Mouse (Mus musculus) midbrain, embryonic 13.5 days (tissue): ENCODE data around the gene Col5a3. TPM values are rescaled to one million over a fixed set of nuclear protein-coding genes. Genes with fewer than 3 reads are reported as not detected.
"Not testable (repeated sequence)": the region's sequence is repeated elsewhere in the genome, so short reads cannot be mapped to it uniquely, and the experiment has no call there.

ENCODE experiments used
- ATAC-seq: fragments of 200-750 bp; cut with Nextera tagmentation; 2 replicates; pipeline ENCODE4 v1.8.0; 2017; ENCODE audit warnings: mild to moderate bottlenecking, moderate TSS enrichment, moderate library complexity
- H3K27ac ChIP-seq: fragments of 300-500 bp; sonication (generic); 2 replicates; pipeline ENCODE4 v1.5.1; 2015; ENCODE audit warnings: inconsistent platforms, mild to moderate bottlenecking, moderate library complexity
- H3K27me3 ChIP-seq: fragments of 300-500 bp; sonication (generic); 2 replicates; pipeline ENCODE4 v1.6.1; 2015; ENCODE audit warnings: mild to moderate bottlenecking, inconsistent platforms
- H3K36me3 ChIP-seq: fragments of 300-500 bp; sonication (generic); 2 replicates; pipeline ENCODE4 v1.6.1; 2015; ENCODE audit warnings: mild to moderate bottlenecking, inconsistent platforms
- H3K4me1 ChIP-seq: fragments of 300-500 bp; sonication (generic); replicated peaks from 2 replicates; pipeline ENCODE4 v1.6.1; 2015; ENCODE audit warnings: inconsistent platforms
- H3K4me2 ChIP-seq: fragments of 300-500 bp; sonication (generic); replicated peaks from 2 replicates; pipeline ENCODE4 v1.6.1; 2015; ENCODE audit warnings: moderate library complexity, mild to moderate bottlenecking, inconsistent platforms
- H3K4me3 ChIP-seq: fragments of 300-500 bp; sonication (generic); replicated peaks from 2 replicates; pipeline ENCODE4 v1.5.1; 2015; ENCODE audit warnings: mild to moderate bottlenecking, inconsistent platforms
- H3K9ac ChIP-seq: fragments of 300-500 bp; sonication (generic); replicated peaks from 2 replicates; pipeline ENCODE4 v1.6.1; 2015; ENCODE audit warnings: mild to moderate bottlenecking, inconsistent platforms
- H3K9me3 ChIP-seq: fragments of 300-500 bp; sonication (generic); 2 replicates; pipeline ENCODE4 v1.6.1; 2016; ENCODE audit warnings: mild to moderate bottlenecking, inconsistent platforms
- WGBS: fragments of 180-500 bp; shearing (Covaris S2); methylation state at CpG from one replicate; pipeline ENCODE4 v1.1.7; 2015; 5-methylcytosine and 5-hydroxymethylcytosine counted together
- polyA plus RNA-seq: library from polyadenylated mRNA; unstranded; fragments of >200 nt; fragmentation: Nextera tagmentation; extraction: Ambion mirVana; gene quantifications from 2 replicates; pipeline ENCODE4 v1.2.1, GENCODE M21; 2015

The Col5a3 gene
- 0.32 and 0.35 TPM in 2 replicates for polyA plus RNA-seq

DNA sequence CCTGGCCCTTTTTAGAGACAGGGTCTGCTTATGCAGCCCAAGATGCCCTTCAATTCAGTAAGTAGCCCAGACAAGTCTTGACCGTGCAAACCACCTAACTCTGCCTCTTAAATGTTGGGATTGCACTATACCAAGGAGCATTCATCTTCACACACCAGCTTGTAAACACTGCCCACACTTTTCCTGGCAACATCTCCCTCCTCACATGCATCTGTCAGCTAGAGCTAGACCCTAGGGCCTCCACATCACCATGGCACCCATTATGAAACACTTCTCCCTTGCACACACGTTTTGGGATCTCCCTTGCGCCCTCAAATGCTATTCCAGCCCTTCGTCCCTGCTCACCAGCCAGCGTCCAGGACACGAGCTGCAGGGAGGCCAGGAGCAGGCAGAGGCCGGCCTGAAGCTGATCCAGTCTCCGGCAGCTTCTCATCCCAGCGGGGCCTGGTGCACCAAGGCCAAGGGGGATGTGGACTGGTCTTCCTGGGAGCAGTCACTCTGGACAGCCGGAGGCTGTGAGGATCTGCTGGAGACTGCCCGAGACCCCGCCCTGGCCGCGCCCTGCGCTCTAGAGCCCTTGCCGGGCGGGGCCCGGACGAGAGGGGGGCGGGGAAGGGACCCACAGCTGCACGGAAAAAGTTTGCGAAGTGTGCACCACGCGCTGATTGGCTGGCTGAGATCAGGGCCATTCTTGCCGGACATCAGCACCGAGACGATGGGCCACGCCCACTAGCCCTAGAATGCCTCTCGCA, at the start of gene Col5a3:
Col5a3 (minus strand) TSS at position 547 of the 752 bp plus-strand sequence.
- peak within 1 kb of the TSS; percentile 20 for H3K4me3 ChIP-seq
- no peak within 1 kb of the TSS; the same call in 1 of the 2 replicates for H3K9ac ChIP-seq
- H3K4me1 ChIP-seq, result peaks cover 13% of the 10 kb centered on the region
- H3K36me3 ChIP-seq, result no peaks in the 10 kb centered on the region
- peak within 1 kb of the TSS; percentile 49 for H3K4me2 ChIP-seq
- WGBS, result 4% methylated on average over 28 of the region's 29 CpGs
- peaks cover 17% of the 10 kb centered on the region for H3K27me3 ChIP-seq
- no peak within 1 kb of the TSS for H3K27ac ChIP-seq
- ATAC-seq, result peak; percentile 45; the same call in 1 of the 2 replicates
- H3K9me3 ChIP-seq, result no peaks in the 10 kb centered on the region

DNA sequence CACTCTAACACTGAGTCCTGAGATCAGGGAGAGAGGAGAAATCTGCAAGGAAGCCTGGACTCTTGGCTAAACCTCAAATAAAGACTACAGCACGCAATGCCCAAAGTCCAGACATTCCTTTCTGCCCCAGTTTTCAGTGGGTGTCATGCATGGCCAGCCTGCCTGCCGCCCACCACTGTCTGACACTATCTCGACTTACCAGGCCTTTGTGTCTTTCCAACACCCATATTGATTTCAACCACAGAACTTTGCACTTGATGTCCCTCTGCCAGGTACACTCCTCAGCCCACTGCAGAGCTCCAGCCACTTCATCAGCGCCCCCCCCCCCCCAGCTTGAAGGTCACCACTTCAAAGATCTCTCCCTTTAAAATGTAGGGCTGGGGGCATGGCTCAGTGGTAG, 47.4 kb upstream of the Col5a3 start:
- Histone ChIP-seq H3K4me2 (no peak overlapping the region), H3K9ac (no peak overlapping the region), H3K27me3 (peaks cover 10% of the 10 kb centered on the region), H3K4me1 (no peaks in the 10 kb centered on the region), H3K27ac (no peak overlapping the region), H3K9me3 (no peaks in the 10 kb centered on the region), H3K4me3 (no peak overlapping the region), H3K36me3 (no peaks in the 10 kb centered on the region)
- no peak for ATAC-seq
- 59% methylated on average over 4 of the region's 4 CpGs for WGBS

DNA sequence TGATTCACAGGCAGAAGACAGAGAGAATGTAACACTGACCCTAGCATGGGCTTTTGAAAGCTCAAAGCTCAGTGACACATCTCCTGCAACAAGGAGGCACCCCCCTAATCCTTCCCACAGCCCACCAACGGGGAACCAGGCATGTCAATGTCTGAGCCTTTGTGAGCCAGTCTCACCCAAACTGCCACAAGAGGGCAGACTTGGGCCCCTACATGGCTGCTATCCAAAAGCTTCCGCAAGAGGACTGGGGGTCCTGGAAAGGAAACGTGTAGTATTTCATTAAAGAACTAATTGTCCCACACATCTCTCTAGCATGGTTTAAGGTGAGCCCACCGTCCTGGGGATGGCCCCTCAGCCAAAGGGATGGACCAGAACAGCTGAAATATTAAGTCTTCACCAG, 47.0 kb upstream of the Col5a3 start:
- WGBS, result 9% methylated on average over 4 of the region's 4 CpGs
- Histone ChIP-seq H3K4me3 (no peak overlapping the region), H3K36me3 (no peaks in the 10 kb centered on the region), H3K4me2 (no peak overlapping the region), H3K9me3 (no peaks in the 10 kb centered on the region), H3K9ac (no peak overlapping the region), H3K27me3 (peaks cover 6% of the 10 kb centered on the region), H3K4me1 (no peaks in the 10 kb centered on the region), H3K27ac (no peak overlapping the region)
- ATAC-seq, result no peak

DNA sequence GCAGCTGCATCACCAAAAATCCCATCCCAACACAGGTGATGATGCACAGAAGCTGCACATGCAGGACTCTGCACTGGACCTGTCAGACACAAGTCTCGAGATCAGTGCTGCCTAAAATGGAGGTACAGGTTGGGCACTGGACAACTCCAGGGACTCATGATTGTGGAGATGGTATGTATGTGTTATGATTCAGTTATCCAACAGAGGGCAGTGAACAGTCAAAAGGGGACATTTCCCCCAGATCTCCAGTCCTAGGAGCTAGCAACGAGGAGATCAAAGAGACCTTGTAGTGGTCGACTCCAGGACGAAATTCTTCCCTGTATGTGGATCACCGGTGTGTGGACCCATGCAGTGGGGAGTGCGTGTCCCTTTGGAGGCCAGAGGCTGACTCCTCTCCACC, 45.1 kb upstream of the Col5a3 start:
- H3K4me1 ChIP-seq, result no peaks in the 10 kb centered on the region
- 62% methylated on average over 6 of the region's 6 CpGs for WGBS
- H3K9me3 ChIP-seq, result no peaks in the 10 kb centered on the region
- H3K9ac ChIP-seq, result no peak overlapping the region
- H3K4me2 ChIP-seq, result no peak overlapping the region
- peaks cover 5% of the 10 kb centered on the region; the same call in 1 of the 2 replicates for H3K27me3 ChIP-seq
- ATAC-seq, result no peak
- no peak overlapping the region for H3K4me3 ChIP-seq
- no peaks in the 10 kb centered on the region for H3K36me3 ChIP-seq
- no peak overlapping the region for H3K27ac ChIP-seq

DNA sequence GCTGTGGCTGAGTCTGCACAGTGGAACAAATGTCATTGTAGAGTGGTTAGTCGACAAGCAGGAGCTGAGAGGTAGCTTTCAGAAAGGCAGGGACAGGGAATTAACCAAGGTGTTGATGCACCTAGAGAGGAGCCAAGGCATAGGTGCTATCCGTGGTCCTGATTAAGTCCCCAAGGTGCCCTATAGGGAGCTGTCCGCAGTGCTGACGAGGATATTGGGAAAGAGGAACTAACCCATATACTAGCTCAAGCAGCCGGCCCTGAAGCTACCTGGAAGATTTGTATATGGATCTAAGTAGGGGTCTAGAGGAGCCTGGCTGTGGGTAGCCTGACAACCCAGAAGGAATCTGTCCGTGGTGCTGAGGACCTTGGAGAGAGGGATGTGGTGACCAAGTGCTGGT, 42.3 kb upstream of the Col5a3 start:
- H3K4me1 ChIP-seq, result no peaks in the 10 kb centered on the region
- H3K27me3 ChIP-seq, result peaks cover 11% of the 10 kb centered on the region; the same call in 1 of the 2 replicates
- H3K9ac ChIP-seq, result no peak overlapping the region
- H3K36me3 ChIP-seq, result no peaks in the 10 kb centered on the region
- H3K4me3 ChIP-seq, result no peak overlapping the region
- no peak for ATAC-seq
- no peaks in the 10 kb centered on the region for H3K9me3 ChIP-seq
- H3K4me2 ChIP-seq, result no peak overlapping the region
- no peak overlapping the region for H3K27ac ChIP-seq
- WGBS, result 15% methylated on average over 6 of the region's 6 CpGs

DNA sequence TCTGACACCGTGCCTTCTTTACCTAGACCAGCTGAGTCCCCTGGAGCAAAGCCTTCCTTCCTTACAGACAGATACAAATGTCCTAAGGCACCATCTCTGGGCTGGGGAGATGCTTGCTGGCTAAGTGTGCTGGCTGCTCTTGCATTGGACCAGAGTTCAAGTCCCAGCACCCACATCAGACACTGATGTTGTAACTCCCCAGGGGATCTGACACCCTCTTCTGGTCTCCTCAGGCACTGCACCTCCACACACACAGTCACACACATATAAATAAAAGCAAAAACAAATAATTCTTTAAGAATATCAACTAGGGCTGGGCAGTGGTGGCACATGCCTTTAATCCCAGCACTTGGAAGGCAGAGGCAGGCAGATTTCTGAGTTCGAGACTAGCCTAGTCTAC, 35.3 kb upstream of the Col5a3 start:
- Histone ChIP-seq H3K9me3 (no peaks in the 10 kb centered on the region), H3K27ac (no peak overlapping the region), H3K4me2 (no peak overlapping the region), H3K4me1 (no peaks in the 10 kb centered on the region), H3K36me3 (no peaks in the 10 kb centered on the region), H3K9ac (no peak overlapping the region), H3K27me3 (peaks cover 8% of the 10 kb centered on the region; the same call in 1 of the 2 replicates), H3K4me3 (no peak overlapping the region)
- WGBS, result 97% methylated on average over 2 of the region's 2 CpGs
- ATAC-seq, result no peak

DNA sequence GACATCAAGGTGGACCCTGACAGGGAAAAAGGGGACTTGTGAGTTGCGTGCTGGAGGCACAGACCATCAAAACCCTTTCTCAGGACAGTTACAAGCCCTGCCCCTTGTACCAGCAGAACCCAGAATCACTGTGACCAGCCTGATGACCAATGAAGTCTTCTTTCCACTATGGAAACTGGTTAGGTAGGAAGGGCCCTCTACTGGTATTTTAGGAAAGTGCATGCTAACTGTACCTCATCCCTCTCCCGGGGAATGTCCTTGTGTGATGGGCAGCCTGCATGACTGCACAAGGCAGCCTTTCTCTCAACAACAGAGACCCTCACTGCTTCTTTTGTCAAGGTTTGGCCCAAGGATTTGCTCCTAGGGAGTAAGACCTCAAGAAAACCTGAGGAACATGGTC, 27.8 kb upstream of the Col5a3 start:
- 31% methylated on average over 2 of the region's 2 CpGs for WGBS
- H3K27ac ChIP-seq, result no peak overlapping the region
- ATAC-seq, result 0 out of 2 replicates have a peak, but pooled peaks have one; percentile 30
- 0 out of 2 replicates have a peak, but pooled peaks cover 3% of the 10 kb centered on the region for H3K27me3 ChIP-seq
- no peaks in the 10 kb centered on the region for H3K36me3 ChIP-seq
- H3K4me3 ChIP-seq, result no peak overlapping the region
- no peaks in the 10 kb centered on the region for H3K9me3 ChIP-seq
- H3K4me2 ChIP-seq, result no peak overlapping the region
- H3K9ac ChIP-seq, result no peak overlapping the region
- no peaks in the 10 kb centered on the region for H3K4me1 ChIP-seq

DNA sequence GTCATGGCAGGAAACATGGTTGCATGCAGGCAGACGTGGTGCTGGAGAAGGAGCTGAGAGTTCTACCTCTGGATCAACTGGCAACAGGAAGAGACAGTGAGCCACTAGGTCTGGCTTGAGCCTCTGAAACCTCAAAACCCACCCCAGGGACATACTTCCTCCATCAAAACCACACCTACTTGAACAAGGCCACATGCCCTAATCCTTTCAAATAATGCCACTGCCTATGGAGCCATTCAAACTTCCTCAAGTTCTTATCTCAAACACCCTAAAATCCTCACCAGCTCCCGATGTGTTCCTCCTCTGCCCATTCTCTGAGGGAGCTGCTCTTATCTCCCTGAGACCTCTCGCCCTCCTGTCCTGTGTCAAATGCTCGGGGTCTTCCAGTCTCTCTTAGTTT, 27.3 kb upstream of the Col5a3 start:
- Histone ChIP-seq H3K27me3 (0 out of 2 replicates have a peak, but pooled peaks cover 3% of the 10 kb centered on the region), H3K9me3 (no peaks in the 10 kb centered on the region), H3K9ac (no peak overlapping the region), H3K4me2 (no peak overlapping the region), H3K36me3 (no peaks in the 10 kb centered on the region), H3K27ac (no peak overlapping the region), H3K4me1 (no peaks in the 10 kb centered on the region), H3K4me3 (no peak overlapping the region)
- WGBS, result 66% methylated on average over 4 of the region's 4 CpGs
- no peak for ATAC-seq

DNA sequence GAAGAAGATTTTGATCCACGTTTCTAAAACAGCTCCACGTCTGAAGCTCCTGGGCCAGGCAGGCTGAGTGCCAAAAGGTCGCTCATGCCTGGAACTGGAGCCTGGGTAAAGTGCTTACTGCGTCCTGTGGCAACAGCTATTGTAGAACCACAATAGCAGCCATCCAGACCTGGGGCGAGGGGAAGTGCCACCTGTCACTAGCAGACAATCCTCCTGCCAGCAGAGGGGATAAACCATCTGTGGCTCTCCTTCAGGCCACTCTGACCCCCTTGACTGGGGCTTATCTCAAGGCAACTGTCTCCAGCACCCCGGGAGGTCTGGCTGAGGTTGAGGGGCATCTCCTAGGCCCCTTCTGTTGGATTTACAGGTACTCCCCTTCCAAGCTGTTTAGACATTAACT, 24.1 kb upstream of the Col5a3 start:
- no peaks in the 10 kb centered on the region for H3K9me3 ChIP-seq
- no peaks in the 10 kb centered on the region for H3K36me3 ChIP-seq
- H3K27ac ChIP-seq, result no peak overlapping the region
- WGBS, result 41% methylated on average over 6 of the region's 6 CpGs
- H3K4me1 ChIP-seq, result no peaks in the 10 kb centered on the region
- no peak for ATAC-seq
- no peak overlapping the region for H3K4me3 ChIP-seq
- H3K9ac ChIP-seq, result no peak overlapping the region
- H3K4me2 ChIP-seq, result no peak overlapping the region
- H3K27me3 ChIP-seq, result 0 out of 2 replicates have a peak, but pooled peaks cover 3% of the 10 kb centered on the region

DNA sequence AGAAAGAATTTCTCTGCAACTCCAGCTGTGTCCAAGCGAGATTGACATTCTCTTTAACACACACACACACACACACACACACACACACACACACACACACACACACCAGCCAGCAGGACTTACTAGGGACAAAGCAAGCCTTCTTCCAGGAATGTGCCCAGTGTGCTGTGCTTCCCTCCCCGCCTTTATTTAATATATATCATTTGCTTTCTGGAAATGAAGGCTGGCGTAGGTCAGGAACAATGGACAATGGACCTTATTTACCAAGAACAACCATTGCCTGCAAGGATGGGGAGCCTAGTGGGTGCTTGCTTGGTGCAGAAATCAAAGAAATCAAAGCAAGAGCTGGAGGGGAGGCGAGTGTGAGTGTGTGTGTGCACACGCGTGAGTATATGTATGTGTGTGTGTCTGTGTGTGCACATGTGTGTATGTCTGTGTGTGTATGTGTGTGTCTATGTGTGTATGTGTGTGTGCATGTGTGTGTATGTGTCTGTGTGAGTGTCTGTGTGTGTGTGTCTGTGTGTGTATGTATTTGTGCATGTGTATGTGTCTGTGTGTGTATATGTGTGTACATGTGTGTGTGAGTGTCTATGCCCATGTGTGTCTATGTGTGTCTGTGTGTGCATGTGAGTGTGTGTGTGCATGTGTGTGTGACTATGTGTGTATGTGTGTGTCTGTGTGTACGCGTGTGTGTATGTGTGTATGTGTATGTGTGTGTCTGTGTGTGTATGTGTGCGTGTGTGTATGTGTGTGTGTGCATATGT, 22.5 kb upstream of the Col5a3 start:
- no peaks in the 10 kb centered on the region for H3K4me1 ChIP-seq
- no peak overlapping the region for H3K4me3 ChIP-seq
- H3K36me3 ChIP-seq, result no peaks in the 10 kb centered on the region
- no peak for ATAC-seq
- H3K9me3 ChIP-seq, result no peaks in the 10 kb centered on the region
- H3K9ac ChIP-seq, result no peak overlapping the region
- 0 out of 2 replicates have a peak, but pooled peaks cover 3% of the 10 kb centered on the region for H3K27me3 ChIP-seq
- H3K4me2 ChIP-seq, result no peak overlapping the region
- no peak overlapping the region for H3K27ac ChIP-seq
- 82% methylated on average over 9 of the region's 9 CpGs for WGBS

DNA sequence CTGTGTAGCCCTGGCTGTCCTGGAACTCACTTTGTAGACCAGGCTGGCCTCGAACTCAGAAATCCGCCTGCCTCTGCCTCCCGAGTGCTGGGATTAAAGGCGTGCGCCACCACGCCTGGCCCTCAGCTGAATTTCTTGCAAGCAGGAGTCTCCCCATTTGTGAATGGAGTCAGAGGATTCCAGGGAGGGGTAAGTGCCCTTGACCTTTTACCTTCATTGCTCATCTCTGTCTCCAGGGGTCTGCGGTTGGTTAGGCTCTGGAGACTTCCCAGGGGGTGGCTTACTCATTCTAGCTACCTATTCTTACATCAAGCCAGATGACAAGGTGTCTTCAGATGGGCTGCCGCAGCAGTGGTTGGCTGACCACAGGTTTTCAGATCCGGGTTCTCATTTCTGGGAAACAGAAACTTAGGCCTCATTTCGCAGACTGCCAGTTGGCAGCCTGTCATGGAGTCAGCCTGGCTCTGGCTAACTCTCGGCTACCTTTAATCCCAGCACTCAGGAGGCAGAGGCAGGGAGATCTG, 20.6 kb upstream of the Col5a3 start:
- not testable (repeated sequence) for H3K9me3 ChIP-seq, H3K27ac ChIP-seq, H3K4me3 ChIP-seq, H3K27me3 ChIP-seq, H3K9ac ChIP-seq, ATAC-seq, H3K36me3 ChIP-seq, H3K4me2 ChIP-seq, H3K4me1 ChIP-seq
- 81% methylated on average over 11 of the region's 11 CpGs for WGBS

DNA sequence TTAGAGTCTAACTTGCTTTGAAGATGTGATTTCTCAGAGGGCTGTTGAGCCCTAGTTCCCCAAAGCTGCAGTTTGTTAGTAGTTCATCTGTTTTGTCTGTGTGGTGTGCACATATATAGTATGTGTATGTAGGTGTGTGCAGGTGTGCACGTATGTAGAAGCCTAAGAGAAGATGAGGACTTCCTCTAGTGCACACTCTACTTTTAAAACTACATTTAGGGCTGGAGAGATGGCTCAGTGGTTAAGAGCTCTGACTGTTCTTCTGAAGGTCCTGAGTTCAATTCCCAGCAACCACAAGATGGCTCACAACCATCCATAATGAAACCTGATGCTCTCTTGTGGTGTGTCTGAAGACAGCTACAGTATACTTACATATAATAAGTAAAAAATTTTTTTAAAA, 20.0 kb upstream of the Col5a3 start:
- Histone ChIP-seq H3K9ac (no peak overlapping the region), H3K27ac (no peak overlapping the region), H3K27me3 (peaks cover 6% of the 10 kb centered on the region; the same call in 1 of the 2 replicates), H3K4me2 (no peak overlapping the region), H3K4me3 (no peak overlapping the region), H3K36me3 (no peaks in the 10 kb centered on the region), H3K9me3 (no peaks in the 10 kb centered on the region), H3K4me1 (peaks cover 7% of the 10 kb centered on the region; the same call in 1 of the 2 replicates)
- ATAC-seq, result no peak
- 80% methylated on average over 1 of the region's 1 CpGs for WGBS
